ENCODE assay signal across 9 mouse cellular contexts in the genomic region with DNA sequence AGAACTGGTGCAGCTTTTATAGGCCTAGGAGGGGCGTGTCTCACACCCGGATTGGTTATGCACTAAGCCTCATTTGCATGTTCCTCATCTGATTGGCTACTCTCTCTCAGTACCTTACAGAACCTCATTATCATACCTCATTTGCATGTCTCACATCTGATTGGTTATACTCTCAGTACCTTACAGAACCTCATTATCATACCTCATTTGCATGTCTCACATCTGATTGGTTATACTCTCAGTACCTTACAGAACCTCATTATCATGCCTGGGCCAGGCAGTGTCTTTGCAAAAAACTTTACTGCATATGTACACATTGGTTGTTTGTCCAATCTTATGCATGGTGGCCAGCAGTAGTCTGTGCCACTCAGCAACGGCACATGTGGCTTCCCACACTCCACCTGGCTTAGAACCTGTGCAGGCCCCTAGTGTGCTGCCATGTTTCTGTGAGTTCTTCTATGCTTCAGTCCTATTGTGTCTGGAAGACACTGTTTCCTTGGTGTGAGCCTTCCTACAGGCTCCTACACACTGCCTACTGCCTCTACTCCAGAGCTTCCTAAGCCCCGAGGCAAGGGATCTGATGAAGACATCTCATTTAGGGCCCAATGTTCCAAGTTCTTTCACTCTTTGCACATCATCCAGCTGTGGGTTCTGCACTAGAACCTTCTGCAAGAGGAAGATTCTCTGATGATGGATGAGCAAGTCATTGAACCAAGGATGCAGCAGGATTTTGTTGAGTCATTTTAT. TPM values are rescaled to one million over a fixed set of nuclear protein-coding genes. Genes with fewer than 3 reads are reported as not detected.
DNase-seq lines count a peak whose midpoint lies in the region; ATAC-seq and TF ChIP-seq lines count a peak whose summit lies in the region.
"Not testable (repeated sequence)": the region's sequence is repeated elsewhere in the genome, so short reads cannot be mapped to it uniquely, and the experiment has no call there.
"Had no signal": no experiment of that assay in that cellular context is flagged by ENCODE, and none has a peak within 500 bp of the region (broad histone marks: within the 10 kb centered on the region; RNA-seq: fewer than 3 reads in every experiment).

No protein-coding gene starts in this region.

- not testable (repeated sequence) for DNase-seq in forebrain, embryonic 11.5 days (ENCODE audit: low spot score); hindbrain, embryonic 14.5 days (ENCODE audit: low spot score); lung, postnatal 0 days (ENCODE audit: low spot score)

- not testable (repeated sequence) for H3K27ac ChIP-seq in forebrain, embryonic 11.5 days (ENCODE audit: low read depth, low read length); heart, embryonic 12.5 days (ENCODE audit: poor library complexity, severe bottlenecking); hindbrain, embryonic 14.5 days; kidney, embryonic 15.5 days; liver, embryonic 12.5 days; lung, postnatal 0 days (ENCODE audit: low read length); neural tube, embryonic 12.5 days

- H3K9me3 ChIP-seq in forebrain, embryonic 11.5 days (ENCODE audit: control insufficient read depth, low read length), result peaks cover 14% of the 10 kb centered on the region
- H3K9me3 ChIP-seq in heart, embryonic 12.5 days (replicated peaks), result peaks cover 23% of the 10 kb centered on the region
- H3K9me3 ChIP-seq in hindbrain, embryonic 14.5 days (ENCODE audit: control insufficient read depth, low read length), result peaks cover 23% of the 10 kb centered on the region
- H3K9me3 ChIP-seq in kidney, embryonic 15.5 days (replicated peaks), result peaks cover 19% of the 10 kb centered on the region
- H3K9me3 ChIP-seq in liver, embryonic 12.5 days (replicated peaks), result peaks cover 21% of the 10 kb centered on the region
- H3K9me3 ChIP-seq in lung, postnatal 0 days (ENCODE audit: low read length), result not testable (repeated sequence)
- peaks cover 20% of the 10 kb centered on the region for H3K9me3 ChIP-seq in neural tube, embryonic 12.5 days

- not testable (repeated sequence) for TF ChIP-seq CTCF in lung, postnatal 0 days (IDR thresholded peaks at IDR 0.05)

- not testable (repeated sequence) for H3K36me3 ChIP-seq in forebrain, embryonic 11.5 days (ENCODE audit: control insufficient read depth, insufficient read depth, low read length); heart, embryonic 12.5 days; hindbrain, embryonic 14.5 days (replicated peaks; ENCODE audit: control insufficient read depth, insufficient read depth); kidney, embryonic 15.5 days; liver, embryonic 12.5 days; lung, postnatal 0 days (ENCODE audit: insufficient read depth, low read length); neural tube, embryonic 12.5 days

- peak; percentile 88 for ATAC-seq in forebrain, embryonic 11.5 days (replicated peaks; ENCODE audit: low FRiP score)
- ATAC-seq in heart, embryonic 12.5 days (ENCODE audit: insufficient number of reproducible peaks, low FRiP score), result peak; percentile 90
- peak; percentile 93 for ATAC-seq in hindbrain, embryonic 14.5 days (ENCODE audit: low FRiP score)
- ATAC-seq in kidney, embryonic 15.5 days (replicated peaks; ENCODE audit: low FRiP score), result peak; percentile 85
- peak; percentile 76 for ATAC-seq in liver, embryonic 12.5 days
- peak; percentile 59 for ATAC-seq in lung, postnatal 0 days
- peak; percentile 87 for ATAC-seq in neural tube, embryonic 12.5 days (ENCODE audit: low FRiP score, low read depth)

- not testable (repeated sequence) for H3K4me2 ChIP-seq in forebrain, embryonic 11.5 days (ENCODE audit: low read depth, low read length, severe bottlenecking); heart, embryonic 12.5 days; hindbrain, embryonic 14.5 days (replicated peaks); kidney, embryonic 15.5 days; liver, embryonic 12.5 days; lung, postnatal 0 days (replicated peaks; ENCODE audit: low read depth, low read length); neural tube, embryonic 12.5 days (replicated peaks)

- not testable (repeated sequence) for TF ChIP-seq EP300 in lung, postnatal 0 days (IDR thresholded peaks at IDR 0.05)

- H3K4me3 ChIP-seq in forebrain, embryonic 11.5 days (ENCODE audit: low read depth, low read length); heart, embryonic 12.5 days; hindbrain, embryonic 14.5 days (replicated peaks; ENCODE audit: low read length); kidney, embryonic 15.5 days (replicated peaks); liver, embryonic 12.5 days; lung, postnatal 0 days (ENCODE audit: low read depth, low read length); neural tube, embryonic 12.5 days: not testable (repeated sequence)

- H3K27me3 ChIP-seq in forebrain, embryonic 11.5 days (ENCODE audit: control insufficient read depth, insufficient read depth, low read length); heart, embryonic 12.5 days (replicated peaks); hindbrain, embryonic 14.5 days (ENCODE audit: control insufficient read depth, insufficient read depth, low read length); kidney, embryonic 15.5 days; liver, embryonic 12.5 days (replicated peaks); lung, postnatal 0 days (replicated peaks; ENCODE audit: insufficient read depth, low read length); neural tube, embryonic 12.5 days (replicated peaks): not testable (repeated sequence)

- not testable (repeated sequence) for H3K9ac ChIP-seq in forebrain, embryonic 11.5 days (ENCODE audit: low read length); heart, embryonic 12.5 days; hindbrain, embryonic 14.5 days; kidney, embryonic 15.5 days; liver, embryonic 12.5 days; lung, postnatal 0 days (replicated peaks; ENCODE audit: low read depth); neural tube, embryonic 12.5 days

- not testable (repeated sequence) for H3K4me1 ChIP-seq in forebrain, embryonic 11.5 days (replicated peaks; ENCODE audit: control insufficient read depth, insufficient read depth, low read length); heart, embryonic 12.5 days (replicated peaks); hindbrain, embryonic 14.5 days (replicated peaks; ENCODE audit: control insufficient read depth, insufficient read depth, low read length); kidney, embryonic 15.5 days; liver, embryonic 12.5 days; lung, postnatal 0 days (ENCODE audit: insufficient read depth, low read depth, low read length); neural tube, embryonic 12.5 days

- 83% methylated on average over 4 of the region's 4 CpGs for WGBS in forebrain, embryonic 11.5 days
- WGBS in heart, embryonic 12.5 days, result 72% methylated on average over 4 of the region's 4 CpGs
- WGBS in hindbrain, embryonic 14.5 days, result 84% methylated on average over 4 of the region's 4 CpGs
- 83% methylated on average over 4 of the region's 4 CpGs for WGBS in kidney, embryonic 15.5 days
- 68% methylated on average over 4 of the region's 4 CpGs for WGBS in liver, embryonic 12.5 days (ENCODE audit: insufficient replicate concordance)
- WGBS in lung, postnatal 0 days, result 78% methylated on average over 4 of the region's 4 CpGs
- 85% methylated on average over 4 of the region's 4 CpGs for WGBS in neural tube, embryonic 12.5 days

RNA-seq across cellular contexts. Expression of a gene that starts 29.0 kb away (rescaled TPM):
- polyA plus RNA-seq in forebrain, embryonic 11.5 days (2014; fragmentation: Nextera tagmentation; extraction: Ambion mirVana), result not detected in 2 replicates
- polyA plus RNA-seq in heart, embryonic 12.5 days (2016; fragmentation: Nextera tagmentation; extraction: Ambion mirVana), result not detected in 2 replicates
- polyA plus RNA-seq in hindbrain, embryonic 14.5 days (2014; fragmentation: Nextera tagmentation; extraction: Ambion mirVana), result not detected in 2 replicates
- not detected in 2 replicates for polyA plus RNA-seq in kidney, embryonic 15.5 days (2015; fragmentation: Nextera tagmentation; extraction: Ambion mirVana)
- polyA plus RNA-seq in liver, embryonic 12.5 days (2016; fragmentation: Nextera tagmentation; extraction: Ambion mirVana), result not detected in 2 replicates
- polyA plus RNA-seq in lung, postnatal 0 days (2015; fragmentation: Nextera tagmentation; extraction: Ambion mirVana), result not detected in 2 replicates
- not detected in 2 replicates for polyA plus RNA-seq in neural tube, embryonic 12.5 days (2016; fragmentation: Nextera tagmentation; extraction: Ambion mirVana)
- polyA plus RNA-seq: kidney, adult 2 months; thymus, adult 2 months had no signal
